Mouse (Mus musculus) G1E (cell line): ENCODE measurements at regions not wholly inside any gene's neighbourhood (a gene's known extent, or its start where the extent isn't known, plus 50 kb on each side); places are given as distances from the start of the nearest gene placed in this dataset.

Experiments used
- ATAC-seq: 2 replicates; pipeline ENCODE4 v1.8.0; 2016; ENCODE audit warnings: mild to moderate bottlenecking; ENCODE audit not compliant: insufficient number of reproducible peaks, poor library complexity, low FRiP score, severe bottlenecking; ENCODE audit errors: extremely low read depth
- DNase-seq: peaks from one replicate; pipeline ENCODE4 v3.0.0; 2012; ENCODE audit warnings: low spot score
- H3K27me3 ChIP-seq: 2 replicates; pipeline ENCODE4 v1.6.1; 2012; ENCODE audit warnings: mild to moderate bottlenecking, low read length, inconsistent platforms; ENCODE audit not compliant: insufficient read depth
- H3K36me3 ChIP-seq: replicated peaks from 2 replicates; pipeline ENCODE3; 2012; ENCODE audit warnings: mild to moderate bottlenecking, inconsistent platforms
- H3K4me1 ChIP-seq: 2 replicates; pipeline ENCODE4 v1.6.1; 2012; ENCODE audit warnings: low read depth, low read length, inconsistent platforms, mixed read lengths; ENCODE audit not compliant: insufficient read depth
- H3K4me3 ChIP-seq: 2 replicates; pipeline ENCODE4 v1.5.1; 2012; ENCODE audit warnings: low read depth, mild to moderate bottlenecking, inconsistent platforms, low read length, moderate library complexity, mixed read lengths
- H3K9me3 ChIP-seq: replicated peaks from 2 replicates; pipeline ENCODE4 v1.6.1; 2012; ENCODE audit warnings: inconsistent platforms
- CTCF ChIP-seq: IDR thresholded peaks from 2 replicates; pipeline ENCODE4 v1.5.1; 2012; ENCODE audit warnings: low read depth, low read length, inconsistent platforms, mixed read lengths
- GATA1 ChIP-seq: IDR thresholded peaks from 2 replicates; pipeline ENCODE4 v1.6.1; 2012; ENCODE audit warnings: borderline replicate concordance, low read length, inconsistent platforms, mixed read lengths
- GATA2 ChIP-seq: IDR thresholded peaks from 2 replicates; pipeline ENCODE4 v1.6.1; 2012; ENCODE audit warnings: low read depth, low read length, inconsistent platforms, borderline replicate concordance
- POLR2AphosphoS5 ChIP-seq: IDR thresholded peaks from 2 replicates; pipeline ENCODE4 v1.6.1; 2012; ENCODE audit warnings: low read depth, low read length, inconsistent platforms; ENCODE audit not compliant: insufficient replicate concordance
- TAL1 ChIP-seq: conservative IDR thresholded peaks from 2 replicates; pipeline ENCODE4 v1.6.1; 2012; ENCODE audit warnings: low read depth, low read length, inconsistent platforms, mixed read lengths

- Histone ChIP-seq H3K27me3 (no peaks in the 10 kb centered on the region), H3K9me3 (peaks cover 8% of the 10 kb centered on the region; the same call in 1 of the 2 replicates), H3K4me1 (no peaks in the 10 kb centered on the region), H3K36me3 (no peaks in the 10 kb centered on the region), H3K4me3 (no peak overlapping the region)
- DNase-seq, result no peak
- ATAC-seq, result no peak
- TF ChIP-seq GATA1, result no peak
- TF ChIP-seq CTCF, result no peak
- no peak for TF ChIP-seq POLR2AphosphoS5
Measured at GRCm38 (mm10) chr3:148134646-148135045, 855.7 kb downstream of the Adgrl2 start.

DNA sequence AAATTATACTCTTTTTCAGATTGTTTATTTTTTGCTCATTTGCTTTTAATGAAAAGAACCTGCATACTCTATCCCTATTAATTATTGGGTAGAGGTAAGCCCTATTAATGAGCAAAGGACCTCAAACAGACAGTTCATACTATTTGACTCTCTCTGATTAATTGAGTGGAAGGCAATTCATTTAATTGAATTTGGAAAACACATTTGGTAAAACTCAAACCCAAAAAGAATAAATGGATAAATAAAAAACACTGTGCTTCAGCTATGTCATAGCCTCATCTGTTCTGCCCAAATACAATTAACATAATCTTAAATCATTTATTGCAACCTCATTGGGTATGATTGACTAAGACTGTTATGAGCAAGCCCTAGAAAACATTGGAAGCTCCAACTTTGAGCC lies 874.8 kb downstream of the Adgrl2 start:
- Histone ChIP-seq H3K36me3 (no peaks in the 10 kb centered on the region), H3K9me3 (peaks cover 14% of the 10 kb centered on the region; the same call in 1 of the 2 replicates), H3K4me3 (no peak overlapping the region), H3K4me1 (no peaks in the 10 kb centered on the region), H3K27me3 (no peaks in the 10 kb centered on the region)
- TF ChIP-seq CTCF, result no peak
- TF ChIP-seq POLR2AphosphoS5, result no peak
- no peak for TF ChIP-seq GATA1
- TF ChIP-seq TAL1, result no peak
- ATAC-seq, result no peak
- DNase-seq, result no peak

DNA sequence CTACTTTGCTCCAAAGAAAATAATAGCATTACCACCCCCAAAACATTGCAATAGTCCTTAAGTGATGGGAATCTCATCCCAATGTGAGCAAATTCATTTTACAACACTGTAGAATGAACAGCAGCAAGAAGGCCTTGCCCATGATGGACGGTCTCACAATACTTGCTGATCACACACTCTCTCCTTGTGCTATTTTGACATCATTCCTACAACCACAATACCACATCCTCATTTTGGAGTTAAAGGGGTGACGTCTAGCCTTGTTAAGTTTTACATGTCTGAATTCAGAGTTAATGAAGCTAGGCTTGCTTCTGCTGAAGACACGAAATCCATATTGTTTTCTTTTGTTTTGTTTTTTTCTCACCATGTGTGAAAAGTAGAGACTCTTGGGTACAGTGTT lies 878.2 kb downstream of the Adgrl2 start:
- DNase-seq, result no peak
- TF ChIP-seq GATA1 (no peak), POLR2AphosphoS5 (no peak), GATA2 (no peak), TAL1 (no peak), CTCF (no peak)
- ATAC-seq, result no peak
- H3K4me3 ChIP-seq, result no peak overlapping the region
- peaks cover 7% of the 10 kb centered on the region; the same call in 1 of the 2 replicates for H3K9me3 ChIP-seq
- H3K4me1 ChIP-seq, result no peaks in the 10 kb centered on the region
- H3K27me3 ChIP-seq, result no peaks in the 10 kb centered on the region
- H3K36me3 ChIP-seq, result no peaks in the 10 kb centered on the region

- no peak for TF ChIP-seq GATA2
- no peak for TF ChIP-seq CTCF
- no peak for TF ChIP-seq POLR2AphosphoS5
- no peak for TF ChIP-seq GATA1
- TF ChIP-seq TAL1, result no peak
- Histone ChIP-seq H3K36me3 (no peaks in the 10 kb centered on the region), H3K4me1 (no peaks in the 10 kb centered on the region), H3K4me3 (no peak overlapping the region), H3K9me3 (0 out of 2 replicates have a peak, but pooled peaks cover 4% of the 10 kb centered on the region), H3K27me3 (no peaks in the 10 kb centered on the region)
- DNase-seq (no peak), ATAC-seq (no peak)
Measured at GRCm38 (mm10) chr3:148107031-148107430, 883.3 kb downstream of the Adgrl2 start.

DNA sequence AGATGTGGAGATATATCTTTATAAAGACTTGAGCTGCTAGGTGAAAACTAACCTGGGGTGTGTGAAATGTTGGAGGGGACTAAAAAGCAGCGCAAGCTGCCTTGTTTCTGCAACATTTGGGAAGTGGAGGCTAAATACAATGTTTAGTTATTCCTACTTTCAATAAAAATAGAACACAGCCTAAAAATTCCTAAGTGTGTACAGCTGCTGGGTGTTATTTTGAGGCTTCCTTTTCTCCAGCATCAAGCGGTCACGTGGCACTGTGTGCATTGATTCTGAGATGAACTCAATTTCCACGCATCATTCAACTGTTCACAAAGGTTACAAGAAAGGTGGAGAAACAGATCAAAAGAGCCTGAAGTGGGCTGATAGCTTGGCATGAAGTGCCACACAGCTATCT lies 896.4 kb downstream of the Adgrl2 start:
- peaks cover 24% of the 10 kb centered on the region for H3K9me3 ChIP-seq
- no peak for ATAC-seq
- TF ChIP-seq POLR2AphosphoS5, result no peak
- TF ChIP-seq TAL1, result no peak
- no peak for TF ChIP-seq GATA1
- no peak for TF ChIP-seq CTCF
- no peak for TF ChIP-seq GATA2
- no peak overlapping the region for H3K4me3 ChIP-seq
- H3K27me3 ChIP-seq, result no peaks in the 10 kb centered on the region
- no peaks in the 10 kb centered on the region for H3K4me1 ChIP-seq
- H3K36me3 ChIP-seq, result no peaks in the 10 kb centered on the region
- no peak for DNase-seq

- Histone ChIP-seq H3K27me3 (no peaks in the 10 kb centered on the region), H3K4me3 (no peak overlapping the region), H3K9me3 (peaks cover 8% of the 10 kb centered on the region; the same call in 1 of the 2 replicates), H3K4me1 (no peaks in the 10 kb centered on the region), H3K36me3 (no peaks in the 10 kb centered on the region)
- DNase-seq (no peak), ATAC-seq (no peak)
- TF ChIP-seq GATA1 (no peak), TAL1 (no peak), CTCF (no peak), POLR2AphosphoS5 (no peak), GATA2 (no peak)
Measured at GRCm38 (mm10) chr3:148075841-148076240, 914.5 kb downstream of the Adgrl2 start.
